Mouse (Mus musculus) central nervous system, embryonic 11.5 days (tissue): ENCODE measurements around the gene Foxj2. TPM values are rescaled to one million over a fixed set of nuclear protein-coding genes. Genes with fewer than 3 reads are reported as not detected.

Experiments
- polyA plus RNA-seq: library from polyadenylated mRNA; depleted of rRNA; stranded (reverse); fragments of >200 nt; gene quantifications from 2 replicates; pipeline ENCODE4 v1.2.3, GENCODE M21; 2012; rRNA removed

Gene Foxj2
- polyA plus RNA-seq, result 3.9 and 6.4 TPM in 2 replicates

DNA sequence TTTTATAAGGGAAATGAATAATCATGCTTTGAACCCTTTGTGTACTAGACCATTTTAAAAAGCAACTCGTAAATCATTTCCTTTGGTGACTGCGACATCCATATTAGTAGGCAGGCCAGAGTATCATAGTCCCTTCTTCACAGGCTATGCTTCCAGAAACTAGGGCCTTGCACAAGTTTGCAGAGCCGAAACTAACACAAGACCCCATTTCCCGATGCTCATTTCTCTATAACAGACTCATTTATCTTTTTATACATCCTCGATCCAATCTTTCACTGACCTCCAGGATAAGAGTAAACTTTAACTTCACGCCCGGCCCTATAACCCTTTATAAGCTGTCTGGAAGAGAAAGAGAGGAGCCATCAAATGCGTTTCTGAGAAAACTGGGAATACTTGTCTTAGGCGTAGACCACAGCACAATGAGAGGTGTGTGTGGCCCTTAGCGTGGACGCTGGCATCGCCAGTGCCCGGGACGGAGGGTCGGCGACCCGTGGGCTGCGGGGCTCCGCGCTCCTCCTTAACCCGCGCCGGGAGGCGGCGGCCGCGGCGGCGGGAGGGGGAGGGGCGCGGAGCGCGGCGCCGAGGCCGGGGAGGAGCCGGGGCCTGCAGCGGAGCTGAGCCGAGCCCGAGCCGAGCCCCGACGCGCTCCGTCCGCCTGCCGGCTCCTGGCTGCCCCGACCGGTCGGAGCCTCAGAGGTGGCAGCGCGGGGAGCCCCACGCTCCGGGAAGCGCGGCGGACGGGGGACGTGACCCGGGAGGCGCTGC is at the start of gene Foxj2:
Gene Foxj2 (plus strand): TSS at position 609 of the 765 bp plus-strand sequence.

DNA sequence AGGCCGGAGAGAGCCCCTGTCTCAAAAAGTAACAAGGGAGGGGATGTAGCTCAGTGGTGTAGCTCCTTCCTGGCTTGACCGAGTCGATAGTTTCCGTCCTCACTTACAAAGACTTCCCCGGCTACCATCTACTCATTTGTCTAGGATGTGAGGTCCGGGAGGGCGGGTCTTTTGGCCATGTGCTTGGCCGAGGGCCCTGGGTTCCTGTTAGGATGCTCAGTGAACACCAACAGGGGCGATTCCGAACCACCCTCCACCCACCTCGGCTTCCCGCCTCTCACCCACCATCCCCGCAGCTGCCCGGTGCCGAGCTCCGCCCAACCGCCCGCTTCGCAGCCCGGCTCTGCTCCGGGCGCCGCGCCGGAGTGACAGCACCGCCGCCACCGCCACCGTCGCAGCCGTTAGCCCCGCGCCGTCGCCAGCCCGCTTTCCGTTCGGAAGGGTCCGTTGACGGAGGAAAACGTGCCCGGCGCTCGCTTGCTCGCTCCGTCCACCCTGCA is 18.4 kb upstream of the Foxj2 start, which contains the start of gene Slc2a3:
Gene Slc2a3 (minus strand): TSS at position 340 of the 500 bp plus-strand sequence.

GRCm38 (mm10) chr6:122855955-122856354 is 36.2 kb downstream of the Foxj2 start, which contains the start of gene C3ar1:
C3ar1 (minus strand) TSS chr6:122856161.

GRCm38 (mm10) chr6:122873871-122874719 is 54.4 kb downstream of the Foxj2 start, which contains the start of gene Necap1:
Necap1 (plus strand) TSS chr6:122874474.

Other genes starting within 250 kb of the Foxj2 start
- 3.2 and 3.8 TPM in 2 replicates for gene Apobec1, start 217.5 kb upstream of the Foxj2 start, polyA plus RNA-seq
- 0.36 and 0.42 TPM in 2 replicates for gene Gdf3, start 209.8 kb upstream of the Foxj2 start, polyA plus RNA-seq
- gene Dppa3, start 193.5 kb upstream of the Foxj2 start, polyA plus RNA-seq, result 0.48 TPM in 1 of 2 replicates, not detected in the other
- 0.14 and 0.43 TPM in 2 replicates for gene Nanog, start 112.4 kb upstream of the Foxj2 start, polyA plus RNA-seq
- 14.9 and 19.4 TPM in 2 replicates for gene Slc2a3, start 18.3 kb upstream of the Foxj2 start, polyA plus RNA-seq
- gene C3ar1, start 36.2 kb downstream of the Foxj2 start, polyA plus RNA-seq, result 1.1 and 2.0 TPM in 2 replicates
- gene Necap1, start 54.6 kb downstream of the Foxj2 start, polyA plus RNA-seq, result 22.8 and 42.8 TPM in 2 replicates
- 0.96 and 0.99 TPM in 2 replicates for gene Clec4a1, start 101.9 kb downstream of the Foxj2 start, polyA plus RNA-seq
- gene Clec4a3, start 132.6 kb downstream of the Foxj2 start, polyA plus RNA-seq, result 0.25 and 0.30 TPM in 2 replicates
- not detected in 2 replicates for gene Clec4a4, start 170.5 kb downstream of the Foxj2 start, polyA plus RNA-seq
- gene Clec4b1, start 230.0 kb downstream of the Foxj2 start, polyA plus RNA-seq, result not detected in 2 replicates